Mouse (Mus musculus) olfactory bulb, adult 2 months (tissue): ENCODE data around the gene Zbtb1. TPM values are rescaled to one million over a fixed set of nuclear protein-coding genes. Genes with fewer than 3 reads are reported as not detected.

Source experiments
- H3K27ac ChIP-seq: fragments of 200-500 bp; 2 replicates; pipeline ENCODE4 v1.5.1; 2012; ENCODE audit warnings: low read depth, low read length; ENCODE audit not compliant: insufficient read depth
- H3K4me1 ChIP-seq: fragments of 200-500 bp; 2 replicates; pipeline ENCODE4 v1.6.1; 2012; ENCODE audit warnings: low read length; ENCODE audit not compliant: control insufficient read depth, insufficient read depth
- H3K4me3 ChIP-seq: fragments of 200-500 bp; 2 replicates; pipeline ENCODE4 v1.5.1; 2012; ENCODE audit warnings: mild to moderate bottlenecking, low read depth, low read length, moderate library complexity; ENCODE audit not compliant: insufficient read depth
- CTCF ChIP-seq: fragments of 200-500 bp; IDR thresholded peaks from 2 replicates; pipeline ENCODE4 v1.5.1; 2012; ENCODE audit warnings: low read depth, mild to moderate bottlenecking, low read length, moderate library complexity; ENCODE audit not compliant: insufficient read depth
- POLR2A ChIP-seq: fragments of 200-500 bp; IDR thresholded peaks from 2 replicates; pipeline ENCODE4 v1.6.1; 2012; ENCODE audit warnings: mild to moderate bottlenecking, low read depth, low read length, moderate library complexity; ENCODE audit not compliant: insufficient read depth
- WGBS: fragments of 180-500 bp; shearing (Covaris S2); methylation state at CpG from one replicate; pipeline ENCODE4 v1.1.7; 2018; 5-methylcytosine and 5-hydroxymethylcytosine counted together
- polyA plus RNA-seq: library from polyadenylated mRNA; stranded (reverse); fragments of >200 nt; gene quantifications from 2 replicates; pipeline ENCODE4 v1.2.4, GENCODE M21; 2012; ENCODE audit warnings: low replicate concordance; ENCODE audit not compliant: missing spikeins, insufficient read depth, insufficient read length

The Zbtb1 gene
- polyA plus RNA-seq, 1 experiment: not detected

DNA sequence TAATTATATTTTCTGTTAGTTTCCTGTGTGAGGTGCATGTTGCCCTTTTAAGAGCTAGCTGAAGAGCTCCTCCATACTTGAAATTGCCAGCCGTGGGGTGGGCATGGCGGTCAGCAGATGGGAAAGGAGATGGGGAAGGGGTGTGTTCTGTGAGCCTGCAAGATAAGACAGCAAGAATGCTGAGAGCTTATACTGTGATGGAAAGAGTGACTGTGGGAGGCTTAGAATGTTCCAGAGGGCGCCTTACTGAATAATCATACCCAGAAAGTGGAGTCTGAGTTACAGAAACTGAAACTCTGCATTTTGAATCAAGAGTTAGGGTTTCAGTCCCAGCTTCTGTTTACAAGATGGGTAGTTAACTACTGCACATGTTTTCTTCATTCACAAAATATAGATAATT lies 5.4 kb downstream of the Zbtb1 start:
- WGBS: 96% methylated on average over 3 of the region's 3 CpGs
- Histone ChIP-seq H3K4me1 (peaks cover 5% of the 10 kb centered on the region; the same call in 1 of the 2 replicates), H3K4me3 (no peak overlapping the region), H3K27ac (no peak overlapping the region)
- no peak for TF ChIP-seq POLR2A
- TF ChIP-seq CTCF: no peak

DNA sequence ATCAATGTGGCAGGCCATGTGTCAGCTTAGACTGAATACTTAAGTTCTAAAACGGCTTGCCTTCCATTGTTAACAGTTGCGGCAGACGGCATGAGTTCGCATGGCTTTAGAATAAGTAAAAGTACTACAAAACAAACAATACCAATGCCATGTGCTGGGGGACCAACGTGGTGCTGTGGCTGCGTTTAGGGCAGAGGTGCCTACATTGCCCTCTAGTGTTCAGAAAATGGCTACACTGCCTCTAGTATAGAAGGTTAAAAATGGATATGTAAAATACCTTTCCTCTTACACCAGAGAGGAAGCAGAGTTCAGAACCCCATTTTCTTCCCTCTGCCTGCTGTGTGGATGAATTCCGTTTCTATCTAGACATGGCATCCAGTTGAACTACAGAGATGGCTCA lies 6.6 kb downstream of the Zbtb1 start:
- H3K4me3 ChIP-seq: no peak overlapping the region
- TF ChIP-seq CTCF (no peak), POLR2A (no peak)
- peaks cover 2% of the 10 kb centered on the region; the same call in 1 of the 2 replicates for H3K4me1 ChIP-seq
- H3K27ac ChIP-seq: no peak overlapping the region
- WGBS: 35% methylated on average over 7 of the region's 7 CpGs

DNA sequence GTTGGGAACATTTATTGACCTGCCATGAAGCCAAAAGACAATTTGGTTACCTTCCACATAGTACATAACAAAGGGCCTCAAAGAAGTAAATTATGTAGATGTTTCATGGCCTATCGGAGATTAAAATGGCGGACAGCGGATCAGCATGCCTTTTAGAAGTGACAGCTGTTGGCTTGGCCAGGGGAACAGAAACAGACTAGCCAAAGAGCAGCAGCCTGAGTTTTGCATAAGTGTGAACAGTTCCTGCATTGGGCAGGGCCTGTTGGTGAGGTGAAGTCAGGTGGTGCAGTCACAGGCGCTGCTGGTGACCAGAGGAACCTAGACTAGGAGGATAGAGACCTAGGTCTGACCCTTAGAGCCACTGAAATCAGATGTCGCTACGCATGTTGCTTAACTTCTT lies 7.0 kb downstream of the Zbtb1 start:
- TF ChIP-seq POLR2A (no peak), CTCF (no peak)
- WGBS: 95% methylated on average over 6 of the region's 6 CpGs
- H3K4me3 ChIP-seq: no peak overlapping the region
- no peak overlapping the region for H3K27ac ChIP-seq
- H3K4me1 ChIP-seq: peaks cover 2% of the 10 kb centered on the region; the same call in 1 of the 2 replicates

DNA sequence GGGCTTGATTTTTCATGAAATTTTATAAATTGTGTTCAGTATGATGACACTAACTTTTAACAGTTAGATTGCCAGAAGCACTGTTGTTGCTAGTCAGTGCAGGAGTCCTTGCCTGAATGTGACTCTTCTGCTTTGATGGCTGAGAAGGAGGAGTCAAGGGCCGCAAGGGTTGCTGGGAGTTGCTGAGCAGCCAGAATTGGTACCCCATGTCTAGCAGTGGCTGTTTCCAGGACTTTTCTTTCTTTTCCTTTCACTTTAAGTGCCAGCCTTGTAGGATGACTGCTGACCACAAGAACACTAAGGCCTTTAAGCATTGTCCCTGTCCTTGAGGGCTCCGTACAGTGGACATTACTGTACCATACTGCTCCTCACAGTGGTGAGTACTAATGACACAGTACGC lies 7.7 kb downstream of the Zbtb1 start:
- Histone ChIP-seq H3K4me1 (peaks cover 2% of the 10 kb centered on the region; the same call in 1 of the 2 replicates), H3K27ac (no peak overlapping the region), H3K4me3 (no peak overlapping the region)
- TF ChIP-seq CTCF (no peak), POLR2A (no peak)
- 87% methylated on average over 3 of the region's 3 CpGs for WGBS

DNA sequence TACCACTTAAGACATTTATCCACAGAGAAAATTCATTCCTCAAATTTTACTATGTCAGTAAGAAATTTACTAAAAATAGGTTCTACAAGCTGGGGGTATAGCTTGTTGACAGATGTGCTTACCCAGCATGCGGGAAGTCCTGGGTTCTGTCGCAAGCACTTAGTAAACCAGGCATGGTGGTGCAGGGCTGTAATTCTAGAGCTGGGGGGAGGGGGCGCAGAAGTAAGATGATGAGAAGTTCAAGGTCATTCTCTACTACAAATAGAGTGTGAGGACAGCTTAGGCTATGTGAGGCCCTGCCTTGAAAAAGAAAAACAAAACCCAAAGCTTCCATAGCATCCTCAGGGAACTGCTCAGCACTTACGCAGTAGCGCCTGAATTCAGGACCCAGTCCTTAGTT lies 8.5 kb downstream of the Zbtb1 start:
- Histone ChIP-seq H3K4me1 (no peaks in the 10 kb centered on the region), H3K4me3 (no peak overlapping the region), H3K27ac (no peak overlapping the region)
- WGBS: 86% methylated on average over 5 of the region's 5 CpGs
- TF ChIP-seq CTCF (no peak), POLR2A (no peak)

DNA sequence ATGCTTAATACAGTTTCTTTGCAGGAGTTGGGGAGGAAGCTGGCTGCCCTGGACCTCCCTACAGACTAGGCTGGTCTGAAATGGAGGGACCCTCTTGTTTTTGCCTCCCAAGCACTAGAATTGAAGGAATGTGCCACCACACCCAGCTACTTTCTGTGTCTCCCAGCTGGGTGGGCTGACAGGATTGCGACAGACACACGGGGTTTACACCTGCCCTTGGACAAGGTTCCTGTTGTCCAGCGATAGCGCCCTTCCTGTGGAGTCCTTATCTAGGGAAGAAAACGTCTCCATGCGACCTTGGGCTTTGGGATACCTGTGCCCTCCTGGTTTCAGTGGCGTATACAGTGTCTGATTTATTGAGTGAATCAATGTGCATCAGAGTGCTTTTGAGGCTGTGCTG lies 10.1 kb downstream of the Zbtb1 start:
- 92% methylated on average over 7 of the region's 7 CpGs for WGBS
- no peak for TF ChIP-seq POLR2A
- TF ChIP-seq CTCF: no peak
- Histone ChIP-seq H3K4me1 (no peaks in the 10 kb centered on the region), H3K27ac (no peak overlapping the region), H3K4me3 (no peak overlapping the region)

DNA sequence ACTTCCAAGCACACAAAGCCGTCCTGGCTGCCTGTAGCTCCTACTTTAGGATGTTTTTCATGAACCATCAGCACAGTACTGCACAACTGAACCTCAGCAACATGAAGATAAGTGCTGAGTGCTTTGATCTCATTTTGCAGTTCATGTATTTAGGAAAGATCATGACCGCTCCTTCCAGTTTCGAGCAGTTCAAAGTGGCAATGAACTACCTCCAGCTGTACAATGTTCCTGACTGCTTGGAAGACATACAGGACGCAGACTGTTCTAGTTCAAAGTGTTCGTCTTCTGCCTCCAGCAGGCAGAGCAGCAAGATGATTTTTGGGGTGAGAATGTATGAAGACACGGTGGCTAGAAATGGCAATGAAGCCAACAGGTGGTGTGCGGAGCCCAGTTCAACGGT lies 15.3 kb downstream of the Zbtb1 start:
- 95% methylated on average over 8 of the region's 8 CpGs for WGBS
- TF ChIP-seq CTCF (no peak), POLR2A (no peak)
- Histone ChIP-seq H3K4me1 (peaks cover 3% of the 10 kb centered on the region; the same call in 1 of the 2 replicates), H3K4me3 (no peak overlapping the region), H3K27ac (no peak overlapping the region)

DNA sequence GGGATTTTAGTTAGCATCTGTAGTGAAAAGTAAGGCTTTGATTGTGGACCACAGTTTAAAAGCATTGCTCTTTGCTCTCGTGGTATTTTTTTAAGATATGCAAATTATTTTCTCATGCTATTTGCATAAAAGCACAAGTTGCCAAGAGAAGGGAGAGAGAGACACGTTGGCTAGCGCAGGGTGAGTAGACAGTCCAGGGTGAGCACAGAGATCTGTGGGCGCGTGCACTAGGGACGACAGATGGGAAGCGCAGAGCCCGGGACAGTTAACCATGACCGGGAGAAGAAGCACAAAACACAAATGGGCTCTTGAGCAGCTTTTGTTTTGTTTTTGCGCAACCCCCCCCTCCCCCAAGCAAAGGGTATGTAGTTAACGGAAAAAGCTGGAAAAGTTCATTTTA lies 18.7 kb downstream of the Zbtb1 start:
- Histone ChIP-seq H3K4me3 (no peak overlapping the region), H3K4me1 (peaks cover 3% of the 10 kb centered on the region; the same call in 1 of the 2 replicates), H3K27ac (no peak overlapping the region)
- no peak for TF ChIP-seq CTCF
- no peak for TF ChIP-seq POLR2A
- WGBS: 69% methylated on average over 11 of the region's 11 CpGs

DNA sequence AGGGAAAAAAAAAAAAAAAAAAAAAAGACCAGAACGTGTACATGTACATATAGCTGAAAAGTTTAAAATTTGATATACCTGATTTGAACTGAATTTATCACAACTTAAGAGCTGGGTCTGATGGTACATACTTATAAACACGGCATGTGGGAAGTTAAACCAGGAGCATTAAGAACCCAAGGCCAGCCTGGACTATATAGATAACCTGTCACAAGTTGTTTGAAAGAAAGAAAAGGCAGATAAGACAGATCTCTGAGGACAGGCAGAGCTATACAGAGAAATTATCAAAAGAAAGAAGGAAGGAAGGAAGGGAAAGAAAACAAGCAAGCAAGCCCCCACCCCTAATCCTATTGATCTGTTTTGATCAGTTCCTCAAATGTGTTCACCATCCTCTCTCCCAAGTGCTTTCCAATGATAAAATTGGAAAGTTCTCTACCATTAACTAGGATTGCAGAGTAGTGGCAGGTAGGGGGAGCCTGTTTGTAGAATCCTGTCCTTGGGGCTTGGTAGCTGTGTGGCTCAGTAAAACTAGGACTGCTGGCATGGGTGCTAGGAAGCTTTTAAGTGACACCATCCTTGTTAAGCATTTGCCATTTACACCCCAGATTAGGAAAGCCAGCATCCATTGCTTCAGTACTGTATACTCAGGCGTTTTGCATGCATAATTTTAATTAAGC lies 21.7 kb downstream of the Zbtb1 start:
- peaks cover 3% of the 10 kb centered on the region; the same call in 1 of the 2 replicates for H3K4me1 ChIP-seq
- 85% methylated on average over 3 of the region's 3 CpGs for WGBS
- H3K27ac ChIP-seq: no peak overlapping the region
- no peak overlapping the region for H3K4me3 ChIP-seq
- TF ChIP-seq POLR2A (no peak), CTCF (no peak)
